Mouse (Mus musculus): ENCODE measurements around the gene Wdr34. TPM values are rescaled to one million over a fixed set of nuclear protein-coding genes. Genes with fewer than 3 reads are reported as not detected.
"Not testable (repeated sequence)": the region's sequence is repeated elsewhere in the genome, so short reads cannot be mapped to it uniquely, and the experiment has no call there.

The Wdr34 gene
- polyA plus RNA-seq, 1 experiment from 2014 or later = 49.6 TPM

DNA sequence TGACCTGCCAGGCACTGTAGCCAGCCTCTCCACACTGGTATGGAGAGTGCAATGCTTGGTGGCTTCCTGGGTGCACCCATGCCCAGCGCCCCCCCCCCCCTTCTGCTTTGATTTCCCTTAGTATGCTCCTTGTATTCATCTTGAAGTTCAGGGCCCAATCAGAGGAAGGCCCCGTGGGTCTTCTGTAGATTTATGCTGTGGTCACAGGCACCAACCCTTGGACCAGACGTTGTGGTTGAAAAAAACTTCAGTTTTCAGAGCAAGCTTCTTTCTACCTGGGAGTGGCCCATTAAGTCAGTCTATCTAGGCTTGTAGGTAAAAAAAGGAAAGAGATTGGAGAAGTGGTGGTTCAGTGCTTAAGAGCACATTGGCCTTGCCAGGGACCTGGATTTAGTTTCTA is 15.1 kb upstream of the Wdr34 start:
- Histone ChIP-seq H3K9ac (peak overlapping the region; percentile 73), H3K9me3 (no peaks in the 10 kb centered on the region), H3K27ac (replicated peaks) (no peak overlapping the region), H3K4me1 (replicated peaks) (peaks cover 46% of the 10 kb centered on the region), H3K4me3 (peak overlapping the region; percentile 52), H3K4me2 (peak overlapping the region; percentile 93), H3K36me3 (peaks cover 6% of the 10 kb centered on the region; the same call in 1 of the 2 replicates), H3K27me3 (no peaks in the 10 kb centered on the region)
- ATAC-seq (ENCODE audit: low read depth) = no peak
- whole genome bisulfite sequencing = 8% methylated on average over 3 of the region's 3 CpGs

DNA sequence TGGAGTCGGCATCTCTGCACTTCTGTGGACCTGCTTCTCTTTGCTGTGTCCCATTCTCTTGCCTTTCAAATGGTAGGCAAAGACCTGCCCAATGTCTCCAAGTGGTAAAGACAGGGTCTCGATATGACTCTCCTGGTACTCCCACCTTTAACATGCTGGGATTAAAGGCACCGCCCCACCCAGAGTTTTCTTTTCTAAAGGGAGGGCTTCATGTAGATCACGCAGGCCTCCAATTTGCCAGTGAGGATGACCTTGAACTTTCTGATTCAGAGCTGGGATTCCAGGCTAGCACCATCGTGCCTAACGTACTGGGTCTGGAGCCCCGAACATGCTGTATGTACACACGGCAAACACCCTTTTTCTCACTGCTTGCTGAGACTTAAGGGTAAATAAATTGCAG is 14.6 kb upstream of the Wdr34 start:
- H3K9me3 ChIP-seq = no peaks in the 10 kb centered on the region
- 0 out of 2 replicates have a peak, but pooled peaks cover under 1% of the 10 kb centered on the region for H3K36me3 ChIP-seq
- H3K27me3 ChIP-seq = no peaks in the 10 kb centered on the region
- 6% methylated on average over 8 of the region's 8 CpGs for WGBS
- H3K4me1 ChIP-seq (replicated peaks) = peaks cover 40% of the 10 kb centered on the region
- peak overlapping the region; percentile 93 for H3K4me2 ChIP-seq
- ATAC-seq (ENCODE audit: low read depth) = no peak
- H3K9ac ChIP-seq = peak overlapping the region; percentile 73
- peak overlapping the region; percentile 52 for H3K4me3 ChIP-seq
- H3K27ac ChIP-seq (replicated peaks) = peak overlapping the region; percentile 78

DNA sequence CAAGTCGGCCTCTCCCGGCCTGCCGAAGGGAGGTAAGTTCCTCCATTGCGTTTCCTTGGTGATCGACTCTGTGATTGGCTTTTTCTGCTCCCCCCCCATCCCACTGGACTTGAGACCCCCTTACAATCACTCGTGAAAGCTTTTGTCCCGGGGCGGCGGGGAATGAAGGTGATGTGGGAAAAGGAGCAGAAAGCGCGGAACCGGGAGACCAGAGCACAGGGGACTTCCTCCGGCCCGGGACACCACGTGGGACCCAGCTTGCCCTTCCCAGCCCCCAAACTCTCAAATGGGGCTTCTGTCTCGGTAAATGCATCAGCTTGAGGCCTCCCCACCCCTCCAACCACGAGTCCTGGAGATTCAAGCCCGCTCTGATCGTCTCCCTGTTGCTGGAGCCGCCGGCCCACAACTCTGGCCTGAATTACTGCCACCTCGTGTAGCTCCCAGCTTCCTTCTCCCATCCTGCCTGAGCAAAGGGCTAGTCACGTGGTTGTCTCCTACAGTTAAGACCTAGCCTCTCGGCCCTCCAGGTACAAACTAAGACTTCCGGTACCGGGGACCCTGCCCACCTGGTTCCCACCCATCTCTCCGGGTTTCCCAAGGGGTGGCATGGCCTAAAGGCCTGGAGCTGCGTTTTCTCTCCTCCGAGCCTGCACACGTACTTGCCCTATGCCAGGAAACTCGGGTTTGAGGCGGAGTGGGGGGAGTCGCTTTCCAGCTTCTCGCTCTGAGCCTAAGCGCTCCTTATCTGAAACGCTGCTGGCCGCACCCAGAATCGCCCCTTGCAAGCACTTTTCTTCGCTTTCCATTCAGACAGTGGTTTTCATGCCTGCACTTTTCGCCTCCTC is 13.8 kb upstream of the Wdr34 start:
- WGBS = under 1% methylated on average over 40 of the region's 40 CpGs
- no peak for ATAC-seq (ENCODE audit: low read depth)

DNA sequence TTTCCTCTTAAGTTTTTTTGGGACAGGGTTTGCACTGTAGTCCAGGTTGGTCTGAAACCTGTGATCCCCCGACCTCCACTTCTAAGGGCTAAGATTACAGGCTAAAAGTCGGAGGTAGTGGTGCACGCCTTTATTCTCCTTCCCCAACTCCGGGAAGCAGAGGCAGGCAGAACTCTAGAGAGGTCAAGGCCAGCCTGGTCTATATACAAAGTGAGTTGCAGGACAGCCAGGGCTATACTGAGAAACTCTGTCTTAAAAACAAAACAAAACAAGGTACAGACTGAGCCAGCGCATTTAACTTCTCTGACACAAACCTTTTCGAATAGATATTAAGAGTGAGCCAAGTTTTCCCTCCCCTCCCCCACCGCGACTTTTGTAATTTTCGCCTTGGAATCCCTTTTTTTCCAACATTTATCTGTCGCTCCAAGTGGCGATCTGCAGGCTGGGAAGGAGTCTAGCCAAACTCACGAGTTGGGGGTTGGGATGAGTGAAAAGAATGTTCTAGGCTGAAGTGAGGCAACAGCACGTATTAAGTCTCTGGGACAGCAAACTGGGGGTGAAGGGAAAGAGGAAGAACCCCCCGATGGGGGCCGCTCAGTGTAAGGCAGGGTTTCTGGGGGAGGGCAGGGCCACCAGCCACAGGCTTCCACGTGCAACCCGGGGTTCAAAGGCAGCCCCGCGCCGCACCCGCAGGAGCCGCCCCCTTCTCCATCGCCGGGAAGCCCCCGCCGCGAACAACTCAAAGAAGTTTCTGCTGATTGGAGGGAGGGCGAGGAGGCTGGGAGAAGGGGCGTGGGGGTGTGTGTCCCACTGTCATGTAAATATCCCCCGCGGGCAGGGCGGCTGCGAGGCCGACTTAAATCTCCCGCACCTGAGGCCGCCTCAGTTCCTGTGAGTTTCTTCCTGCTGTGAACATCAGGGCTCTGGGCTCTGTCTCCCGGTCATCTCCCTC is 12.8 kb upstream of the Wdr34 start:
- Histone ChIP-seq H3K4me3 (peak overlapping the region; percentile 52), H3K4me1 (replicated peaks) (peaks cover 37% of the 10 kb centered on the region), H3K9me3 (no peaks in the 10 kb centered on the region), H3K27me3 (no peaks in the 10 kb centered on the region), H3K27ac (replicated peaks) (peak overlapping the region; percentile 78), H3K4me2 (peak overlapping the region; percentile 93), H3K36me3 (no peaks in the 10 kb centered on the region), H3K9ac (peak overlapping the region; percentile 73)
- 8% methylated on average over 37 of the region's 37 CpGs for WGBS
- ATAC-seq (ENCODE audit: low read depth) = no peak

More for the DNA sequence above, 13.8 kb upstream of the Wdr34 start:
- peak overlapping the region; percentile 78 for H3K27ac ChIP-seq (replicated peaks)
- no peaks in the 10 kb centered on the region for H3K9me3 ChIP-seq
- H3K27me3 ChIP-seq = no peaks in the 10 kb centered on the region
- H3K4me3 ChIP-seq = peak overlapping the region; percentile 52
- H3K4me2 ChIP-seq = peak overlapping the region; percentile 93
- H3K36me3 ChIP-seq = no peaks in the 10 kb centered on the region
- H3K9ac ChIP-seq = peak overlapping the region; percentile 73
- peaks cover 34% of the 10 kb centered on the region for H3K4me1 ChIP-seq (replicated peaks)

GRCm38 (mm10) chr2:30058418-30058817 is 9.7 kb upstream of the Wdr34 start:
- WGBS = 34% methylated on average over 5 of the region's 5 CpGs
- no peaks in the 10 kb centered on the region for H3K9me3 ChIP-seq
- H3K4me2 ChIP-seq = no peak overlapping the region
- peaks cover 23% of the 10 kb centered on the region for H3K4me1 ChIP-seq (replicated peaks)
- H3K9ac ChIP-seq = no peak overlapping the region
- H3K36me3 ChIP-seq = no peaks in the 10 kb centered on the region
- H3K27ac ChIP-seq (replicated peaks) = no peak overlapping the region
- no peaks in the 10 kb centered on the region; the same call in 1 of the 2 replicates for H3K27me3 ChIP-seq
- no peak overlapping the region for H3K4me3 ChIP-seq
- no peak for ATAC-seq (ENCODE audit: low read depth)

- H3K36me3 ChIP-seq = no peaks in the 10 kb centered on the region
- no peak within 1 kb of the TSS for H3K4me3 ChIP-seq
- H3K27ac ChIP-seq (replicated peaks) = no peak within 1 kb of the TSS
- H3K9me3 ChIP-seq = no peaks in the 10 kb centered on the region
- peaks cover 13% of the 10 kb centered on the region for H3K4me1 ChIP-seq (replicated peaks)
- ATAC-seq (ENCODE audit: low read depth) = no peak
- H3K4me2 ChIP-seq = no peak within 1 kb of the TSS
- 50% methylated on average over 12 of the region's 12 CpGs for WGBS
- H3K9ac ChIP-seq = no peak within 1 kb of the TSS
- no peaks in the 10 kb centered on the region; the same call in 1 of the 2 replicates for H3K27me3 ChIP-seq
Measured at GRCm38 (mm10) chr2:30057223-30057904, 8.7 kb upstream of the Wdr34 start, which contains the start of gene Set. Gene Set (plus strand): TSS chr2:30057378.

GRCm38 (mm10) chr2:30056736-30057135 is 8.1 kb upstream of the Wdr34 start:
- no peaks in the 10 kb centered on the region for H3K9me3 ChIP-seq

DNA sequence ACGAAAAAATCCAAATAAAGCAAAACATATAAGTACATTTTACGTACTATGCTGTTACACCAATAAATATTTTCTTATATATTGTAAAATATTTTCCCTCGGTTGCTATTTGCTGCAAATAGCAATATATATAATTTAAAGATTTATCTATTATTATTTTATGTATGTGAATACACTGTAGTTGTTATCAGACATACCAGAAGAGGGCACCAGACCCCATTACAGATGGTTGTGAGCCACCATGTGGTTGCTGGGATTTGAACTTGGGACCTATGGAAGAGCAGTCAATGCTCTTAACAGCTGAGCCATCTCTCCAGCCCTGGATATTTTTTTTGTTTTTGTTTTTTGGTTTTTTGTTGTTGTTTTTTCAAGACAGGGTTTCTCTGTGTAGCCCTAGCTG is 6.6 kb upstream of the Wdr34 start:
- not testable (repeated sequence) for H3K9me3 ChIP-seq; H3K27ac ChIP-seq (replicated peaks); ATAC-seq (ENCODE audit: low read depth); H3K27me3 ChIP-seq; H3K4me2 ChIP-seq; H3K4me1 ChIP-seq (replicated peaks); H3K9ac ChIP-seq; H3K4me3 ChIP-seq; H3K36me3 ChIP-seq
- WGBS = 93% methylated on average over 3 of the region's 3 CpGs

More at GRCm38 (mm10) chr2:30056736-30057135, 8.1 kb upstream of the Wdr34 start:
- H3K4me2 ChIP-seq = no peak overlapping the region
- no peak overlapping the region for H3K9ac ChIP-seq
- WGBS = 83% methylated on average over 3 of the region's 3 CpGs
- H3K4me1 ChIP-seq (replicated peaks) = peaks cover 8% of the 10 kb centered on the region
- H3K36me3 ChIP-seq = no peaks in the 10 kb centered on the region
- no peaks in the 10 kb centered on the region; the same call in 1 of the 2 replicates for H3K27me3 ChIP-seq
- no peak for ATAC-seq (ENCODE audit: low read depth)
- no peak overlapping the region for H3K4me3 ChIP-seq
- no peak overlapping the region for H3K27ac ChIP-seq (replicated peaks)

- peaks cover 14% of the 10 kb centered on the region for H3K4me1 ChIP-seq (replicated peaks)
- no peak overlapping the region for H3K27ac ChIP-seq (replicated peaks)
- H3K9ac ChIP-seq = no peak overlapping the region
- no peaks in the 10 kb centered on the region for H3K9me3 ChIP-seq
- no peaks in the 10 kb centered on the region for H3K36me3 ChIP-seq
- H3K27me3 ChIP-seq = no peaks in the 10 kb centered on the region; the same call in 1 of the 2 replicates
- H3K4me3 ChIP-seq = no peak overlapping the region
- ATAC-seq (ENCODE audit: low read depth) = no peak
- 47% methylated on average over 6 of the region's 6 CpGs for WGBS
- H3K4me2 ChIP-seq = no peak overlapping the region
Measured at GRCm38 (mm10) chr2:30051992-30052761, 3.5 kb upstream of the Wdr34 start.

- Histone ChIP-seq H3K4me3 (no peak overlapping the region), H3K27me3 (no peaks in the 10 kb centered on the region; the same call in 1 of the 2 replicates), H3K36me3 (peaks cover 9% of the 10 kb centered on the region), H3K4me2 (no peak overlapping the region), H3K27ac (replicated peaks) (no peak overlapping the region), H3K4me1 (replicated peaks) (peaks cover 13% of the 10 kb centered on the region), H3K9ac (no peak overlapping the region), H3K9me3 (no peaks in the 10 kb centered on the region)
- ATAC-seq (ENCODE audit: low read depth) = no peak
- 86% methylated on average over 3 of the region's 3 CpGs for WGBS
Measured at GRCm38 (mm10) chr2:30049831-30050230, 1.1 kb upstream of the Wdr34 start.

DNA sequence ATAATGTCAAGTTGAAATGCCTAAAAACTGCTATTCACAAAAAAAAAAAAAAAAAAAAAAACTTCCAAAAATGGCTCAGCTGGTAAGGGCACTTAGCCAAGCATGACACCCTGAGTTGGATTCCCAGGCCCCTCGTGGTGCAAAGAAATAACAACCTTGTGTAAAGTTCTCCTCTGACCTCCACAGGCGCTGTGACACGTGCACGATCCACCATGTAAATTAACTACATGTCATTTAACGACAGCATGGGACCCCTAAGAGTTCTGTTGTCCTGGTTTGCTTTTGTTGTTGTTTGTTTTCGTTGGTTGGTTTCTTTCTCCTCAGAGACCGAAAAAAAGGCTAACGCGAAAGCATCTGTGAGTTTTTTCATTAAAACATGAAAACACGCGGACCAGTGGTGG is 580 bp downstream of the Wdr34 start:
- peak overlapping the region; percentile 76 for H3K9ac ChIP-seq
- WGBS = 54% methylated on average over 11 of the region's 11 CpGs
- peak overlapping the region; percentile 94 for H3K27ac ChIP-seq (replicated peaks)
- H3K36me3 ChIP-seq = peaks cover 12% of the 10 kb centered on the region
- H3K4me3 ChIP-seq = peak overlapping the region; percentile 60
- H3K4me2 ChIP-seq = peak overlapping the region; percentile 54
- no peaks in the 10 kb centered on the region for H3K9me3 ChIP-seq
- peaks cover 13% of the 10 kb centered on the region for H3K4me1 ChIP-seq (replicated peaks)
- H3K27me3 ChIP-seq = no peaks in the 10 kb centered on the region
- no peak for ATAC-seq (ENCODE audit: low read depth)

All from neural tube, embryonic 13.5 days (tissue).